Mouse (Mus musculus) brain, embryonic 14.5 days (tissue): ENCODE measurements at regions not wholly inside any gene's neighbourhood (a gene's known extent, or its start where the extent isn't known, plus 50 kb on each side); places are given as distances from the start of the nearest gene placed in this dataset.

Experiments
- CTCF ChIP-seq: fragments of 200-500 bp; IDR thresholded peaks from 2 replicates; pipeline ENCODE4 v1.5.1; 2012; ENCODE audit warnings: inconsistent platforms, mild to moderate bottlenecking, moderate library complexity, borderline replicate concordance; ENCODE audit not compliant: insufficient read depth, insufficient read length; ENCODE audit errors: extremely low read depth
- POLR2A ChIP-seq: fragments of 200-500 bp; IDR thresholded peaks from 2 replicates; pipeline ENCODE4 v1.6.1; 2012; ENCODE audit warnings: mild to moderate bottlenecking, inconsistent platforms, borderline replicate concordance; ENCODE audit not compliant: poor library complexity, insufficient read depth, insufficient read length, severe bottlenecking; ENCODE audit errors: extremely low read depth

DNA sequence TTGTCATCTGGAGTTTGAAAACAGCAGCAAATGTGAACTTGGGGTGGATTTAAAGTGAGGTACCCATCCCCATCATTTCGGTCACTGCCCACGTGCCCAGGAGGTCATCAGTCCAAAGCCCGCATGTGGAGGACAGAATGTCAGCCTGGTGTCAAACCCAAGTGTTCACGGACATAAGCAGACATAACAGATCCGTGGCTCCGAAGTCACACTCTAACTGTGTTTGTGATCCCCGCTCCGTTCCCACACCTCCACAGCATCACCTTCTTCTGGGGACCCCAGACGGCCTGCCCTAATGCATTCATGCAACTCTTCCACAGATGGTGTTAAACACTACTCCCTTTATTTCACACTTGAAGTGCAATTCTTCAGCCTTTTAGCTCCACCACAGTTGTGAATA lies 462.8 kb upstream of the Cdh4 start:
- TF ChIP-seq CTCF = no peak
- no peak for TF ChIP-seq POLR2A
